Mouse (Mus musculus) layer of hippocampus, adult 9-10 months (tissue): ENCODE data around the gene Pop4.

Experiments
- DNase-seq: peaks from one replicate; pipeline ENCODE4 v3.0.0; 2022; ENCODE audit warnings: low spot score

The Pop4 gene

DNA sequence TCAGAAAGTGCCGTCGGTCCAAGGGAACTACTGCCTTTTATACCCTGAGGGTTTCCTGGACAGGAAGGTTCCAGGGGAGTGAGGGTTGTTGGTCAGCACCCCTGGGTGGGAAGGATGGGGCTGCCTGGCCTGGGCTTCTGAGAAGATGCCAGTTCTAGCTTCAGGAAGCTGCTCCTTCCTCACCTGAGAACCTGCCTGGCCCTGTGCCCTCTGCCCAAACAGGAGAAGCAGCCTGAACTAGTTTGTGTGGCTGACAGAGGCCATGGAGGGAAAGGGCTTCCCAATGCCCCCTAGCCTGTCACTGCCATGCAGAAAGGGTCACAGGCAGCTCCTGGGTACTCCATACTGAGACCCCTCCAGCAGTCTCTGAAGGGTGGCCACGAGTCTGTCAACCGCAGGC is 51.7 kb downstream of the Pop4 start:
- DNase-seq, result no peak

DNA sequence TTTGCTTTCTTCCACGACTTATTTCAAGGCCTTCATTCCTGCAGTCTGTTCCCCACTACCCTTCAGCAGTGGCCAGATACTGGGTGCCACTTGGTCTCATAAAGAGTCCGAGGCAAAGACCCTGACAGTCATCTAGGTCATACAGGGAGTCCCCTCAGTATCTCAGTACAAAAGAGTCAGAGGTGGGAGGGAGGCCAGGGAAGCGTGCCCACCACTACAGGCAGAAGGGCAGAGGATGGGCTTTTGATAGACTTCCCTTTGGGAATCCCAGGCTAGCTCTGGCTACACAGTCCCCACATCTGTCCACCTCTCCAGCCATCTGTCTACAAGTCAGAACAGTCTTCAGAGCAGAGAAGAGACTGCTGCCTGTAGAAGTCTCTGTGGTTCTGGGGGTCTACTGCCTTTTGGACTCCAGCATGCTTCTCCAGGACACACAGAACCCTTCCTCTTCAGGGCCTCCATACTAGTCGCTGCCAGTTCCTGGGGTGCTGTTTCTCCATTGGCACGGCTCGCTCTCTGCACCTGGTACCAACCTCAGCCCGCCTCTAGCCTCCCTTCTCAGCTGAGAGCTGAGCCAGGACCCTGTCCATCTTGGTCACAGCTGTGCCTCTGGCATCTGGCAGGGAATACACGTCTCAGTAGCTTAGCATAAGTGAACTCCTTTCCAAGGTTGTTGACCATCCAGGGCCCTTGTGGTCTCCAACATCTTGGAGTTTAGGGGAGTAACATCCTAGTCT is 52.4 kb downstream of the Pop4 start:
- no peak for DNase-seq

DNA sequence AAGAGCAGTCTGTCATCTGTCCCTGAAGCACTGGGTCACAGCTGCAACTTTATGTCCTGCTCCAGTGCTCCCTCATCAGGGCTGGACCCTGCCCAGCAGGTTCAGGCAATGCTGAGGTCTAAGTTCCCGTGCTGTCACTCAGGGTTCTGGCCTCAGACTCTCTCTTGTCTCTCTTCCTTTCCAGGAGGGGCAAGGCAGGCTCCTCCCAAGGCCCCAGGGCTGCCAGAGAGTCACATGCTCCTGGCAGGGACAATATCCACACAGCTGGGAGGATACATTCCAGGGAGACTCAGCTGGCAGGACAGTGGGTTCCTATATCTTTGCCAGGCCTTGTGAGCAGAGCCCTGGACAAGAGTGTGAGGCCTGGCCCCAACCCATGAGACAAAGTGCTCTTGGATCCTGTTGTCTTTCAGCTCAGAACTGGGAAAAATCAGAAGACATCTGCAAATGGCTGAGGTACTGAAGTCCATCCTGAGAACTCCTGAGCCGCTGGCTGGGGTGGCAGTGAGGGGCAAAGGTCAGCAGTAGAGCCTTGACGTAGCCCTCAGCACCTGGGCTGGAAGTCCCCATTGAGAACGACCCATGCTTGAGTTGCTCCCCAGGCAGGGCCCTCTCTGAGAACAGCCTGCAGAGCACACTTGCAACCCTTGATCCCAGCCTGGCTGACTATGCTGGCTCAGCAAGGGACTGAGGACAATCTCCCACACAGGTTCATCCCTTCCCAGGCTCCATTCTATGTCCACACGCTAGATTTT is 53.6 kb downstream of the Pop4 start:
- DNase-seq, result peak; percentile 35

DNA sequence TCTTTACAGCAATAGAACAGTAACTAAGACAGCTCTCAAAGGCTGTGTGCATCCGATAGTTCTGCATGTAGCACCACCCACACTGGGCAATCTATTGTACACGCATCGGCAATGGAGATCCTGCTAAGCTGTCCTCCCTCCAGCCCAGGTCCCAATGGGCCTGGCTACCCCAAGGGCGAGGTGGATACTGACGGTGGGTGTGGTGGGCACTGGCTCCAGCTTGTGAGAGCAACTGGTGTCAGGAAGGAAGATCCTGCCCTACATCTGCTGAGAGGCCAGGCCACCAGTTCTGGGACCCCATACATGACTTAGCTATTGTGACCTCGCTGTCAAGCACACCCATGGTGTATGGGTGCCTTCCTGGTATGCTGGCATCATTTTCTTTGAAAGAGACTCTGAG is 55.5 kb downstream of the Pop4 start:
- DNase-seq, result no peak

DNA sequence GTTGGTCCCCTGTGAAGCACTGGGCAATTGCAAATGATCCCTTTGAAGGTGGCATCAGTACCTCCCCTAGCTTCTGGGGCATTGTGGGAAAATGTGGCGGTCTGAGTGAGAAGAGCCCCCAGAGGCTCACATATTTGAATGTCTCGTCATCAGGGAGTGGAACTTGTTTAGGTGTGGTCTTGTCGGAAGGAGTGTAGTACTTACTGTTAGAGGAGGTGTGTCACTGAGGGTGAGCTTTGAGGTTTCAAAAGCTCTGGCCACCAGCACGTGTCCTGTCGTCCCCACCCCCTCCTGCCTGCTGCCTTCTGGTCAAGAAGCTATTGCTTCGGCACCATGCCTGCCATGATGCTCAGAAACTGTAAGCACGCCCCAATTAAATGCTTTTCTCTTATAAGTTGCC is 55.9 kb downstream of the Pop4 start:
- no peak for DNase-seq

DNA sequence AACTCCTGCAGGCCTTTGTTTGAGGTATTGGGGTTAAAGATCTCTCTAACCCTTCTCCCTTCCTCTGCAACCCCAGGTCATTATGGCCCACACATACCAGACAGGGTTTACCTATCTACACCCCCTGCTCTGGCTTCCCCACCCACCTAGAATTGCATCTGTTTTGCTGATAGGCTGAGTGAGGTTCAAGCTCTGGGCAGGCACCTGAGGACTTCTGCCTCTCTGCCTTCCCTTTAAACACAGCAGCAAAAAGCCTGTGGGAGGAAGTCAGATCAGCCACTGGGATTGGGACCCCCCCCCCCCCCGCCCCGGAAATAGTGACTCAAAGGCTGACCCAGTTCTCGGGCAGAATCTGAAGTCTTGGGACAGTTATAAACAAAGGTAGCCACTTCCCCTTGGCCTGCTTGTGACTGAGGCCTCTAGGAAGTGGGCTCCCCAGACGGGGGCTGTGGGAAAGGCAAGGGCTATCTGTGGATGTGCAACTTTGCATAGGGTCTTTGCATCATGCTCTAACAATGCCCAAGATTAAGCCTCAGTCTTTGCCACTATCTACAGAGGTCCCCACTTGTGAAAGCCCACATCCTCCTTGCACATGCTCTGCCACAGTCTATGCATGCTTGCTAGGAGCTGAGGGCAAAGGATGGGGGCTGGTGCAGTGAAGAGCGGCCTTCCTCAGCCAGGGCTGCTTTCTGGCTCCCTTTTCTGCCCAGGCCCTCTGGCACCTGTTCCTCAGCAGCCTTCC is 56.6 kb downstream of the Pop4 start:
- DNase-seq, result no peak

DNA sequence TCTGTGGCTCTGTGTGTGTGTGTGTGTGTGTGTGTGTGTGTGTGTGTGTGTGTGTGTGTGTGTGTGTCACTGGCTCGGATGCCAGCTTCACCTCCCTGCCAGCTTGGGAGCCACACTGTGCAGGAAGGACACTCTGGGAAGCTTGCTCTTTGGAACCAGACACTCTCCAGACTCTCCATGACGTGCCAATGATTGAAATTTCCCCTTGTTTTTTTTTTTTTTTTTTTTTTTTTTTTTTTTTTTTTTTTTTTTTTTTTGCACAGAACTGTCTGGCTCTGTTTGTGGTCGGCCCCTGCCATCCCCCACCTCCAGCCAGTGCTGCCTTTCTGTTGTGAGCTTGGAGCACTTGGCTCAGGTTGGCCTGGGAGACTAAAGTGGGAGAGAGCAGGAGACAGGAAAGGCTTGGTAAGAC is 58.6 kb downstream of the Pop4 start:
- DNase-seq, result no peak
